Mouse (Mus musculus): Measurements from ENCODE around the gene Mob3b. TPM values are rescaled to one million over a fixed set of nuclear protein-coding genes. Genes with fewer than 3 reads are reported as not detected.

The Mob3b gene
- polyA plus RNA-seq, 1 experiment from 2014 or later = 2.8 TPM

- WGBS = 88% methylated on average over 8 of the region's 8 CpGs
- Histone ChIP-seq H3K9ac (ENCODE audit: low read depth, low read length) (no peak overlapping the region), H3K4me1 (ENCODE audit: control insufficient read depth, insufficient read depth, low read length) (no peaks in the 10 kb centered on the region), H3K9me3 (replicated peaks; ENCODE audit: control insufficient read depth, low read length, poor library complexity, severe bottlenecking) (no peaks in the 10 kb centered on the region), H3K36me3 (ENCODE audit: control insufficient read depth, insufficient read depth, low read length) (no peaks in the 10 kb centered on the region), H3K4me2 (ENCODE audit: low read length) (no peak overlapping the region), H3K27ac (ENCODE audit: low read length) (no peak overlapping the region), H3K4me3 (ENCODE audit: low read depth, low read length) (no peak overlapping the region), H3K27me3 (ENCODE audit: control insufficient read depth, insufficient read depth, low read depth, low read length) (no peaks in the 10 kb centered on the region)
- no peak for ATAC-seq
Measured at GRCm38 (mm10) chr4:34966336-34966957, 190.8 kb downstream of the Mob3b start.

GRCm38 (mm10) chr4:34964906-34965305 is 192.4 kb downstream of the Mob3b start:
- no peak overlapping the region for H3K9ac ChIP-seq (ENCODE audit: low read depth, low read length)
- no peaks in the 10 kb centered on the region for H3K4me1 ChIP-seq (ENCODE audit: control insufficient read depth, insufficient read depth, low read length)
- H3K9me3 ChIP-seq (replicated peaks; ENCODE audit: control insufficient read depth, low read length, poor library complexity, severe bottlenecking) = no peaks in the 10 kb centered on the region
- ATAC-seq = no peak
- no peak overlapping the region for H3K4me3 ChIP-seq (ENCODE audit: low read depth, low read length)
- H3K27me3 ChIP-seq (ENCODE audit: control insufficient read depth, insufficient read depth, low read depth, low read length) = no peaks in the 10 kb centered on the region
- no peak overlapping the region for H3K27ac ChIP-seq (ENCODE audit: low read length)
- no peak overlapping the region for H3K4me2 ChIP-seq (ENCODE audit: low read length)
- H3K36me3 ChIP-seq (ENCODE audit: control insufficient read depth, insufficient read depth, low read length) = no peaks in the 10 kb centered on the region
- WGBS = 57% methylated on average over 10 of the region's 10 CpGs

GRCm38 (mm10) chr4:34963999-34964398 is 193.3 kb downstream of the Mob3b start:
- ATAC-seq = no peak
- Histone ChIP-seq H3K4me2 (ENCODE audit: low read length) (no peak overlapping the region), H3K4me3 (ENCODE audit: low read depth, low read length) (no peak overlapping the region), H3K36me3 (ENCODE audit: control insufficient read depth, insufficient read depth, low read length) (no peaks in the 10 kb centered on the region), H3K27me3 (ENCODE audit: control insufficient read depth, insufficient read depth, low read depth, low read length) (no peaks in the 10 kb centered on the region), H3K27ac (ENCODE audit: low read length) (no peak overlapping the region), H3K9me3 (replicated peaks; ENCODE audit: control insufficient read depth, low read length, poor library complexity, severe bottlenecking) (no peaks in the 10 kb centered on the region), H3K9ac (ENCODE audit: low read depth, low read length) (no peak overlapping the region), H3K4me1 (ENCODE audit: control insufficient read depth, insufficient read depth, low read length) (no peaks in the 10 kb centered on the region)
- WGBS = 86% methylated on average over 13 of the region's 13 CpGs

GRCm38 (mm10) chr4:34960781-34961560 is 196.3 kb downstream of the Mob3b start:
- H3K36me3 ChIP-seq (ENCODE audit: control insufficient read depth, insufficient read depth, low read length) = no peaks in the 10 kb centered on the region
- H3K27me3 ChIP-seq (ENCODE audit: control insufficient read depth, insufficient read depth, low read depth, low read length) = no peaks in the 10 kb centered on the region
- H3K4me1 ChIP-seq (ENCODE audit: control insufficient read depth, insufficient read depth, low read length) = no peaks in the 10 kb centered on the region
- H3K9me3 ChIP-seq (replicated peaks; ENCODE audit: control insufficient read depth, low read length, poor library complexity, severe bottlenecking) = no peaks in the 10 kb centered on the region
- H3K9ac ChIP-seq (ENCODE audit: low read depth, low read length) = no peak overlapping the region
- no peak overlapping the region for H3K4me3 ChIP-seq (ENCODE audit: low read depth, low read length)
- H3K4me2 ChIP-seq (ENCODE audit: low read length) = no peak overlapping the region
- ATAC-seq = no peak; the same call in 1 of the 2 replicates
- no peak overlapping the region for H3K27ac ChIP-seq (ENCODE audit: low read length)
- WGBS = 74% methylated on average over 15 of the region's 15 CpGs

- H3K4me3 ChIP-seq (ENCODE audit: low read depth, low read length) = no peak overlapping the region
- 87% methylated on average over 6 of the region's 6 CpGs for WGBS
- no peak for ATAC-seq
- no peaks in the 10 kb centered on the region for H3K27me3 ChIP-seq (ENCODE audit: control insufficient read depth, insufficient read depth, low read depth, low read length)
- no peaks in the 10 kb centered on the region for H3K36me3 ChIP-seq (ENCODE audit: control insufficient read depth, insufficient read depth, low read length)
- no peak overlapping the region for H3K4me2 ChIP-seq (ENCODE audit: low read length)
- H3K4me1 ChIP-seq (ENCODE audit: control insufficient read depth, insufficient read depth, low read length) = no peaks in the 10 kb centered on the region
- no peak overlapping the region for H3K9ac ChIP-seq (ENCODE audit: low read depth, low read length)
- H3K27ac ChIP-seq (ENCODE audit: low read length) = no peak overlapping the region
- H3K9me3 ChIP-seq (replicated peaks; ENCODE audit: control insufficient read depth, low read length, poor library complexity, severe bottlenecking) = no peaks in the 10 kb centered on the region
Measured at GRCm38 (mm10) chr4:34959477-34959876, 197.8 kb downstream of the Mob3b start.

- no peaks in the 10 kb centered on the region for H3K4me1 ChIP-seq (ENCODE audit: control insufficient read depth, insufficient read depth, low read length)
Measured at GRCm38 (mm10) chr4:34958155-34959028, 198.9 kb downstream of the Mob3b start.

GRCm38 (mm10) chr4:34953716-34954115 is 203.6 kb downstream of the Mob3b start:
- H3K9ac ChIP-seq (ENCODE audit: low read depth, low read length) = no peak overlapping the region
- no peaks in the 10 kb centered on the region for H3K36me3 ChIP-seq (ENCODE audit: control insufficient read depth, insufficient read depth, low read length)
- ATAC-seq = no peak
- H3K9me3 ChIP-seq (replicated peaks; ENCODE audit: control insufficient read depth, low read length, poor library complexity, severe bottlenecking) = no peaks in the 10 kb centered on the region
- H3K27ac ChIP-seq (ENCODE audit: low read length) = no peak overlapping the region
- H3K4me2 ChIP-seq (ENCODE audit: low read length) = no peak overlapping the region
- no peaks in the 10 kb centered on the region for H3K4me1 ChIP-seq (ENCODE audit: control insufficient read depth, insufficient read depth, low read length)
- H3K4me3 ChIP-seq (ENCODE audit: low read depth, low read length) = no peak overlapping the region
- WGBS = 88% methylated on average over 10 of the region's 10 CpGs
- no peaks in the 10 kb centered on the region for H3K27me3 ChIP-seq (ENCODE audit: control insufficient read depth, insufficient read depth, low read depth, low read length)

More at GRCm38 (mm10) chr4:34958155-34959028, 198.9 kb downstream of the Mob3b start:
- no peak overlapping the region; the same call in 1 of the 2 replicates for H3K9ac ChIP-seq (ENCODE audit: low read depth, low read length)
- WGBS = 51% methylated on average over 11 of the region's 12 CpGs
- H3K36me3 ChIP-seq (ENCODE audit: control insufficient read depth, insufficient read depth, low read length) = no peaks in the 10 kb centered on the region
- no peak overlapping the region for H3K4me3 ChIP-seq (ENCODE audit: low read depth, low read length)
- no peak overlapping the region; the same call in 1 of the 2 replicates for H3K4me2 ChIP-seq (ENCODE audit: low read length)
- no peak overlapping the region for H3K27ac ChIP-seq (ENCODE audit: low read length)
- H3K9me3 ChIP-seq (replicated peaks; ENCODE audit: control insufficient read depth, low read length, poor library complexity, severe bottlenecking) = no peaks in the 10 kb centered on the region
- ATAC-seq = peak; percentile 74
- H3K27me3 ChIP-seq (ENCODE audit: control insufficient read depth, insufficient read depth, low read depth, low read length) = no peaks in the 10 kb centered on the region

GRCm38 (mm10) chr4:34947181-34947580 is 210.1 kb downstream of the Mob3b start:
- H3K36me3 ChIP-seq (ENCODE audit: control insufficient read depth, insufficient read depth, low read length) = no peaks in the 10 kb centered on the region
- ATAC-seq = no peak

More at GRCm38 (mm10) chr4:34947181-34947580, 210.1 kb downstream of the Mob3b start:
- H3K4me2 ChIP-seq (ENCODE audit: low read length) = no peak overlapping the region
- H3K27ac ChIP-seq (ENCODE audit: low read length) = no peak overlapping the region
- no peak overlapping the region for H3K4me3 ChIP-seq (ENCODE audit: low read depth, low read length)
- no peaks in the 10 kb centered on the region for H3K27me3 ChIP-seq (ENCODE audit: control insufficient read depth, insufficient read depth, low read depth, low read length)
- H3K9ac ChIP-seq (ENCODE audit: low read depth, low read length) = no peak overlapping the region
- no peaks in the 10 kb centered on the region for H3K9me3 ChIP-seq (replicated peaks; ENCODE audit: control insufficient read depth, low read length, poor library complexity, severe bottlenecking)
- no peaks in the 10 kb centered on the region for H3K4me1 ChIP-seq (ENCODE audit: control insufficient read depth, insufficient read depth, low read length)

Measured in midbrain, embryonic 16.5 days (tissue).